Mouse (Mus musculus): ENCODE results near the gene Actr3.

DNA sequence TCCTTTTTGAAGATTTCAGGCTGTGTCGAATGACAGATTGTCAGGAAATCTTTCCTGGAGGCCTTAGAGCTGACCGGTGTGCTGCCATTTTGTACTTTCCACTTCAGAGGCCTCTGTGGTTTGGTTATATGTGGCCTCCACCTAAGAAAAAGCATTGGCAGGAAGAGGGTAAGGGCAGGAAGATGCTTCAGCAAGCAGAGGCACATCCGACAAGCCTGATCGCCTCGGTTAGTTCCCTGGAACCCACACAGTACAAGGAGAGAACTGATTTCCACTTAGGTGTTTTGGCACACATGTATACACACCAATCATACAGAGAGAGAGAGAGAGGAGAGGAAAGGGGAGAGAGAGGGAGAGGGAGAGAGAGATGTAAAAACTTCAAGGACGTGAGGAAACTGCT, 5.7 kb upstream of the Actr3 start:
- TF ChIP-seq CTCF (IDR thresholded peaks at IDR 0.05; ENCODE audit: insufficient read depth, low read depth, low read length), result no peak
- no peak for TF ChIP-seq POLR2A (IDR thresholded peaks at IDR 0.05; ENCODE audit: insufficient read depth, low read depth, low read length)
